Mouse (Mus musculus) brain, embryonic 14.5 days (tissue): ENCODE measurements at regions not wholly inside any gene's neighbourhood (a gene's known extent, or its start where the extent isn't known, plus 50 kb on each side); places are given as distances from the start of the nearest gene placed in this dataset.
"Not testable (repeated sequence)": the region's sequence is repeated elsewhere in the genome, so short reads cannot be mapped to it uniquely, and the experiment has no call there.

Source experiments
- DNase-seq: peaks from one replicate; pipeline ENCODE4 v3.0.0-alpha.2; 2011; ENCODE audit warnings: low read depth
- CTCF ChIP-seq: fragments of 200-500 bp; IDR thresholded peaks from 2 replicates; pipeline ENCODE4 v1.5.1; 2012; ENCODE audit warnings: inconsistent platforms, mild to moderate bottlenecking, moderate library complexity, borderline replicate concordance; ENCODE audit not compliant: insufficient read depth, insufficient read length; ENCODE audit errors: extremely low read depth
- POLR2A ChIP-seq: fragments of 200-500 bp; IDR thresholded peaks from 2 replicates; pipeline ENCODE4 v1.6.1; 2012; ENCODE audit warnings: mild to moderate bottlenecking, inconsistent platforms, borderline replicate concordance; ENCODE audit not compliant: poor library complexity, insufficient read depth, insufficient read length, severe bottlenecking; ENCODE audit errors: extremely low read depth

DNA sequence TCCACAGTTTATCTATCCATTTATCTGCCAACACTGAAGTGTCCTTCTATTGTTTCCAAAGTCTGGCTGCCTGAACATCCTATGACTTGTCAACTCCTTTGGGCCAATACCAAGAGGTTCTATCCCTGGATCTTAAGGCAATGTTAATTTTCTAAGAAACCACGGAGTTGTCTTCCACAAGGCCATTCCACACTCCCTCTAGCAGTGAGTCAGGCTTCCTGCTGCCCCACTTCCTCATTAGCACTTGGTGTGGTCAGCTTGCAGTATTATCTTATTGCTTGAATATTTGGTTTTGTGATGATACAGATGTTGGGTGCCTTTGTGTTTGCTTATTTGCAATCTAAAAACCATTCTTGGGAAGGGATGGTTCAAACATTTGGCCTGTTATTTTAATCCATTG lies 87.5 kb upstream of the Ppp2r2d start:
- no peak for DNase-seq
- TF ChIP-seq POLR2A (no peak), CTCF (no peak)

DNA sequence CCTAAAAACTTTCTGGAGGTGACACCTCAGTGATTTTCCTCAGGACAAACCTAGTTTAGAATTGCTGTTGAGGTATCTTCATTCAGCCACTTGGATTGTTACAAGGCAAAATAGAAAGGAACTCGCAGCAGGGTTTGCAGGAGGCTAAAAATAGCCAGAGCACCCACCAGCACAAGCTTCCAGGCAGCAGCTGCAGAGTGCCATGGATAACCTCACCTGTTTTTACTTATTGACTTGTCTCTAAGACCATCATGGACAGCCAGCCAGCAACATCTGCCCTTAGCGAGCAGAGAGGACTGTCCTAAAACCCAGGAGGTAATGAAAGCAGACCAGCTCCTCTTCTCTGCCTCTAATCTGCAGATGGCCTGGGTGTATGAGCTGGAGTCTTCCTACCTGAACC lies 97.4 kb upstream of the Ppp2r2d start:
- no peak for TF ChIP-seq CTCF
- TF ChIP-seq POLR2A, result no peak

DNA sequence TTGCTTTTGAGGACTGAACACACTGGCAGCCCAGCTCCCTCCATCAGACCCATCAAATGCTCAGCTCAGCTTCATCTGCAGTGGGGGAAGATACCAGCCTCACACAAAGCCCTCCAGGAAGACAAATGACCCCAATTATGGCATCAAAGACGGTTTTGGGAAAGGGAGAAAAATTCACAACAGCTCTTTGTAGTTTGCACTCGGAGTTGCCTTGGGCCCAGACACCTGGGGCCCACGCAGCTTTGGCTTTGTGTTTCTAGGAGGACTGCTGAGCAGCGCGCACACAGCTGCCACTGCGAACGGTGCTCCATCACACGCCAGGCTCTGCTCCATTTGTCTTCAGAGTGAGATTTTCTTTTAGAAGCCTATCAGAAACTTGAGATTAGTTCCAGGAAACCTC lies 99.3 kb upstream of the Ppp2r2d start:
- TF ChIP-seq POLR2A, result no peak
- TF ChIP-seq CTCF, result no peak
- peak; percentile 62 for DNase-seq

More for the DNA sequence above, 97.4 kb upstream of the Ppp2r2d start:
- no peak for DNase-seq

DNA sequence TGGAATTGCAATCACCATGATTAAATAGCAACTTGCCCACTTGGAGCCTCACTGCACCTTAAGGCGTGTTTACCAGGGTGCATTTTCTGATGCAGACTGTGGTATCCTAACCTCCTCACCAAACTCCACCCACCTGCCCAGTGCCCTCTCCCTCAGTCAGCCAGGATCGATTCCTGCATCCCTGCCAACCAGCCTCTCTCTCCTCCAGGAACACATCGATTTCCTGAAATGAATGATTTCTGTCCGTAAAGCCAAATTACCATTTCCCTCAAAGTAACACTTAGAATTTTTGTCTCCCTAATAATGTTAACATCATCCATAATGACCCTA lies 103.4 kb upstream of the Ppp2r2d start:
- TF ChIP-seq CTCF (no peak), POLR2A (no peak)
- DNase-seq, result no peak

DNA sequence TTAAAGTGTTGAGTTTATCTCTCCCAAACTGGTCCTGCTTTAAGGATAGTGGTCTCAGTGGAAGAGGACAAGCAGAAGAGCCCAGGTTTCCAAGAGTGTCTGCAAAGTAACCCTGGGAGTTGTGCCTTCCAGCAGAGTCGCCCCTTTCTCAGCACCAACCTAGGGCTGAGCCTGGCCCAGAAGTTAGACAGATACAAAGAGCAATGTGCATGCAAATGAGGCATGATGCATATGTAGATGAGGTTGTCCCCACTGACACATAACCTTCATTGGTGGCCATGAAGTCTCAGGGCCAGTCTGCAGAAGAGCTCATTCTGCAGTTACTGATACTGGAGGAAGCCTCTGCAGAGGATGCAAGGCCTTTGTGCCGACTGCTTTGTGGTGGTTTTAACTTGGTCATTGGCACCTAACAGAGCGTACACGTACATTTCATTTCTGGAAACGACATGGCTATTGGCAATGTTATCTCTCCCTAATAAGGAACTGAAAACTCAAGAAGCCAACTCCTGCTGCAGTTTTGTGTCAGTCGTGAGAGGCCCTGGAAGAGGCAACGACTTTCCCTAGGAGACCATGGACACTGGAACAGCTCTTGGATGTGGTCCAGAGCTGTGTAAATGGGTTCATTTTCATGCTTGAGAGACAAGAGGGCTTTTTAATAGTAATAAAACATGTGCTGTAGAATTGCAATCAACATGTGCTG lies 103.9 kb upstream of the Ppp2r2d start:
- peak; percentile 61 for DNase-seq
- no peak for TF ChIP-seq CTCF
- no peak for TF ChIP-seq POLR2A

DNA sequence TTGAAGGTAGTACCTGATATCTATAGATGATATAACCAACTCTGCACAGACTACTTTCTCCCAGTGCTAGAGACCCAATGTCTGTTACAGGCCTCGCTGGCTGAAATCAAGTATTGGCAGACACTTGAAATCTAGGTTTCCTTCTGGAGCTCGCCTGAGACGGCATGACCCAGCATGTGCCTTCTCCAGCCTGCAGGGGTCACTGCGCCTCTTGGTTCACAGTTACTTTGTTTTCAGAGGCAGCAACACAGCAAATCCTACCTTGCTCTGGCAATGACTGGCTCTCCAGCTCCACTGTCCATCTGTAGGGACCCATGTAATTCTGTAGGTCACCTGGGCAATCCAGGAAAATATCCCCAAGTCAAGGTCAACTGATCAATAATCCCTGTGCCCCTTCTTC lies 111.6 kb upstream of the Ppp2r2d start:
- peak; percentile 55 for DNase-seq
- TF ChIP-seq CTCF, result peak; percentile 72
- TF ChIP-seq POLR2A, result no peak

DNA sequence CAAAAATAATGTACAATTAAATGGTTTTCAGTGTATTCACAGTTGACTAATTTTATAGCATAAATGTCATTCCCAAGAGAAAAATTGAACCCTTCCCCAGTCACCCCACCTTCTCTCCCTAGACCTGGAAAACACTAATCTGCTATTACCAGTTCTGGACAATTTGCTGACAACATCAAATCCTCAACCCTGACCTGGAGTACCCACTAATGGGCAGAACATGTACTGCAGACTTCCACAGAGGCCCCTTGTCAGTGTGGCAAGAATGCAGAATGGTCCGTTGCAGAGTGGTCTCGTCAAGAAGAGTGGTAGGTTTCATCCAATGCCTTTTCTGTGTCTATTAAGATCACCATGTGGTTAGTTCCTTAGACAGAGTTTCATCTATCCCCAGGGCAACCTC lies 121.0 kb upstream of the Ppp2r2d start:
- TF ChIP-seq CTCF (0 out of 2 replicates have a peak, but pooled peaks have one; percentile 3), POLR2A (no peak)
- DNase-seq, result no peak

DNA sequence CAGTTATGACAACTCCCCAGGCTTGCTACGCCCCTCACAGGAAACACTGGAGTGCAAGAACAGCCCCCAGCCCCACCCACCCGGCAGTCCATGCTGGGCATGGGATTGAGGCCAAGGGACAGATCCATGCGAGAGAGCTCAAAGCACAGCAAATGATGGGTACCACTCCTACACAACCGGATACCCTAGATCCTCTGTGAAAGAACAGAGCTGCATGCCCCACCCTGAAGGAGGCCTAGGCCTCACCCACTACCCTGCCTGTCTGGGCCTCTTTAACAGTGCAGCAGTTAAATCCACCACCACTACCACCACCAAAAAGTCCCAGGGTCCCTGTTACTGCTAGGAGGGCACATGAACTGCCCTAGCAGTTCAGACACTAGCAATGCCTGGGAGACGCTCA lies 126.3 kb upstream of the Ppp2r2d start:
- DNase-seq, result no peak
- TF ChIP-seq CTCF (no peak), POLR2A (no peak)

DNA sequence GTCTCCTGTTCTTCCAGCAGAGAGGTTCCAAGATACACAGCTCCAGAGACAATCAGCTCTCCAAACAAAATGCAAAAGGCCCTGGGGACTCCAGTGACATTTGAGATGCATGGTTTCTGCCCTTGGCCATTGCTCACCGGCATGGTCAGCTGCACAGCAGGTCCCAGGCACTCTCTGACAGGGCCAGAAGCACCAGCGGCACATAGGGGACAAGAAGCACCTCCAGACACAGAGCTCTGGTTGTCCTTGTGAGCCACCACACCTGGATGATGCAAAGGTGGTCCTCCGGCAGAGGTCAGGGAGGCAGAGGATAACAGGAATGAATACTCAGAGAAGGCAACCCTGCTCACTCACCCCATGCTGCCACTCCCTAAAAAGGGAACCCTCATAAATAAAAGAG lies 126.8 kb upstream of the Ppp2r2d start:
- TF ChIP-seq CTCF (no peak), POLR2A (no peak)

DNA sequence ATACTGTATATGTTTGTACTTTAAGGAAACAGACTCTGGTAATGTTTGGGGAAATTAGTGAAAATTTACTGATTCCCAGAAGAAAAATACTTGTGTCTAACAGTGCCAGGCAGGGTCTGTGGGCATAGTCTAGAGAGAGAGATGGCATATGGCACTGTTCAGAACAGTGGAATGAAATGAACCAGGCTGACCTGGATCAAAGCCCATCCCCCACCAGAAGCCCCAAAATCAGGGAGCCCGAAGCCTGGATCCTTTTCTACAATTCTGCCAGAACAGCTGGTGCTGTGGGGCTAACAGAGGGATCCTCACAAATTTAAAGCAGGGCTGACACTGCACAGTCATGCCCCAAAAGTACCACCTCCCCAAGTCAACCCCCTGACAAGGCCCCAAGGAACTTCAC lies 131.1 kb upstream of the Ppp2r2d start:
- no peak for DNase-seq
- TF ChIP-seq POLR2A, result no peak
- TF ChIP-seq CTCF, result no peak

More for the DNA sequence above, 126.8 kb upstream of the Ppp2r2d start:
- no peak for DNase-seq

DNA sequence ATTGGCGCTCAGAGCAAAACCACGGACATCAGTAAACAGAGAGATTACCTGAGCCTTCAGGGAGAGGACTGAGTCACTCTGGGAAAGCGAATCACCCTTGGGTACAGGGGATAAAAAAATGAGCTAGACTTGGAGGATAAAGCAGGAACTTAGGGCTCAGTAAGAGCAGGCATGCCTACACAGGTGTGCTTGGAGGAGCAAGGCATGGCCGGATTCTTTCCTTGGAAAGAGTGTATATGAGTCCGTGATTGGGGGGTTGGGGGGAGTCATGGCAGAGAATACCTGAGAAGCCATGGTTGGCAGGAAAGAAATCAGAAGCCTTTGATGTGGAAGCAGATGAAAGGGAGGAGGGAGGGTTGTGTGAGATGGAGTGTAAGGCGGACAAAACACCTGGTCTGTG lies 137.5 kb upstream of the Ppp2r2d start:
- TF ChIP-seq POLR2A (no peak), CTCF (no peak)
- DNase-seq, result no peak

DNA sequence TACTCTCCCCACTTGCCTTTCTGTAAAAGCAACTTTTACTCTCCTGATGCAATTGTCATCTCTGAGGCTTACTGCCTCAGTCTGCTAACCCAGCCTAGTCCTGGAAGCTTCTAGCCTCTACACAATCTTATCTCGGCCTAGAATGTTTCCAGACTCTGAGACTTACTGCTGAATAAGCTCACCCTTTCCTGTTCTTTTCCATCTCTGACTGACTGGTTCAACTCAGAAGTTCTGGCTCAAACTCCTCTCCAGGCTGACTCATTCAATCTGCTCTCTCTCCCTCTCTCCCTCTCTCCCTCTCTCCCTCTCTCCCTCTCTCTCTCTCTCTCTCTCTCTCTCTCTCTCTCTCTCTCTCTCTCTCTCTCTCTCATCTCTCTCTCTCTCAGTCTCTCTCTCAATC lies 146.3 kb upstream of the Ppp2r2d start:
- DNase-seq, result not testable (repeated sequence)

DNA sequence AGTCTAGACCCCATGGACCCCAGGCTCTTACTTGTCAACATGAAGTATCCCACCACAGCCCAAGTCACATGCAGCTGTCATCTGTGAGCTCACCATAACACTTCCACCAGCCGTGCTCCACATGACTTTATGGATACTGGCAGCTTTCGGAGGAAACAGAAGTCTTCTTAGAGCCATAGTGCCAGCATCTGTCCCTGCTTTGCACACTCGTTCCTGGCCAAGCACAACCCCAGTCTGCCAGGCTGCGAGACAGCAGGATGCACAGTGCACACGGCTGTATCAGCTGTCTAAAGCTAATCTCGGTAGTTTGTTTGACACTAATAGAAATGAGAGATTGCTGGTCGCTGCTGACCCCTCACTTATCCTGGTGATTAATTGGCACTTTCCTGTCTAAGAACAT lies 163.7 kb upstream of the Ppp2r2d start:
- TF ChIP-seq CTCF, result no peak
- TF ChIP-seq POLR2A, result no peak
- no peak for DNase-seq

DNA sequence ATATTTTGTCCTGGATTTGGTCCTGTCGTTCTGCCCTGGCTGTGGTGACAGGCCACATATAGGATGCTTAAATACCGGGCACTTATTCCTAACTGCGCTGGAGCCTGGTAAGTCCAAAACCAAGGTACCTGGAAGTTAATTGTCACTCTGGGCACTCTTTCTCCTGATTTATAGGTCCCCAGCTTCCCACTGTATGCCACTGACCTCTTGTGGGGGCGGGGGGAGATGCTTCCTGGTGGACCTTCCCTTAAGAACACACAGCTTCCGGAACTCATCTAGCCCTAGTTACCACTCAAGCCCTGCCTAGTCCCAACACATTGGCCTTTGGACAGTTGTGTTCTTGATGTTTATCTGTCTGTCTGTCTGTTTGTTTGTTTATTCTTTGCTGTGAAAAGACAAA lies 165.3 kb upstream of the Ppp2r2d start:
- TF ChIP-seq POLR2A (no peak), CTCF (no peak)
- no peak for DNase-seq

DNA sequence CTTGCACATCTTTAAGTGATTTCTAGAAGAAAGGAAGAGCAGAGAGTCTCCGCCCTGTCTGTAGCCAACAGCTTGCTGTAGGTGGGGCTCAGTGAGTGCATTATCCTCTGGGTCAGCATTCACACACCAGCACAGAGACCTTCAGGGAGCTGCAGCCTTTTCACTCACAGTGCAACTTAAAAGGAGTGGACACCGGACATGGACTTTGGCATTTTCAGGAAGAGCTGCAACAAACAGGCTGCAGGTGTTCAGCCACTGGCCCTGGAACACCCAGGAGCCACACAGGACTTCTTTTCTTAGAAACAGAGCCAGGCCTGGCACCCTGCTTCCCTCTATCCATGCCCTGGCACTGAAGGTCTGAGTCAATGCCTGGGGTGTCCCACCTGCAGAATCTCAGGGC lies 166.3 kb upstream of the Ppp2r2d start:
- DNase-seq, result no peak
- TF ChIP-seq POLR2A (no peak), CTCF (no peak)

DNA sequence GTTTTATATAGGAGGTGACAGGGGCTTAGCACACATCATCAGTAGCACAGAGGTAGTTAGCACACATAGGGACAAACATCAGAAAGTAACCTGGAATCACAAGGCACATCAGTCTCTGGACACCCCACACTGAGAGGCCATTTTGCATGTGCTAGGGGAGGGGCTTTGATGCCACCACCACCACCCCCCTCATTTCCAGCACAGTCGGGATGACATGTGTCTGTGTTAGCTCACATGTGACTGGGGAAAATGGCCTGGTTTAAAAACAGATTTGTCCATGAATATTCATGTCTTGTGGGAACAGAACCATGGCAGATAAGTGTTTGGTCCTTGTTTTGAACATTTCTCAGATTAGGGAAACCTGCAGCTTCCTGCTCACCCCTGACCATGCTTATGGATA lies 172.9 kb upstream of the Ppp2r2d start:
- TF ChIP-seq CTCF (no peak), POLR2A (no peak)
- DNase-seq, result peak; percentile 69

DNA sequence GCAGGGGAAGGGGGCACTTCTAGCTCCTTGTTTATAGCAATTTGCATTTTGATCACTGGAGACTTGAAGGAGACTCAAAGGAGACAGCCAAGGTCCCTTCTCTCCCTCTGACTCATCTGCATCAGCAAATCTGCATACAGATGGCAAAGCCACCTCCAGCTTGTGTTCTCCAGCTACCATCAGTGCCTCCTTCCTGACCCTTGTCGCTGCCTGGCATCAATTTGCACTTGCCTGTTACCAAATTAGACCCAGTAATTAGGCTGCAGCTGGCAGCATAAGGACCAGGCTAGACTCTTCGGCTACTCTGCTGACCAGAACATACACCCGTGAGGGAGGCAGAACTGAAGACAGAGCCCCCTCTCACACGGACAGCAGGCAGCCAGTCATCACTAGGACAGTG lies 177.5 kb upstream of the Ppp2r2d start:
- peak; percentile 87 for DNase-seq
- no peak for TF ChIP-seq POLR2A
- no peak for TF ChIP-seq CTCF
